Mouse (Mus musculus) G1E (cell line): Measurements from ENCODE around the gene Hes3. TPM values are rescaled to one million over a fixed set of nuclear protein-coding genes. Genes with fewer than 3 reads are reported as not detected.

ENCODE experiments used
- ATAC-seq: 2 replicates; pipeline ENCODE4 v1.8.0; 2016; ENCODE audit warnings: mild to moderate bottlenecking; ENCODE audit not compliant: insufficient number of reproducible peaks, poor library complexity, low FRiP score, severe bottlenecking; ENCODE audit errors: extremely low read depth
- DNase-seq: peaks from one replicate; pipeline ENCODE4 v3.0.0; 2012; ENCODE audit warnings: low spot score
- H3K27me3 ChIP-seq: 2 replicates; pipeline ENCODE4 v1.6.1; 2012; ENCODE audit warnings: mild to moderate bottlenecking, low read length, inconsistent platforms; ENCODE audit not compliant: insufficient read depth
- H3K36me3 ChIP-seq: replicated peaks from 2 replicates; pipeline ENCODE3; 2012; ENCODE audit warnings: mild to moderate bottlenecking, inconsistent platforms
- H3K4me1 ChIP-seq: 2 replicates; pipeline ENCODE4 v1.6.1; 2012; ENCODE audit warnings: low read depth, low read length, inconsistent platforms, mixed read lengths; ENCODE audit not compliant: insufficient read depth
- H3K4me3 ChIP-seq: 2 replicates; pipeline ENCODE4 v1.5.1; 2012; ENCODE audit warnings: low read depth, mild to moderate bottlenecking, inconsistent platforms, low read length, moderate library complexity, mixed read lengths
- H3K9me3 ChIP-seq: replicated peaks from 2 replicates; pipeline ENCODE4 v1.6.1; 2012; ENCODE audit warnings: inconsistent platforms
- CTCF ChIP-seq: IDR thresholded peaks from 2 replicates; pipeline ENCODE4 v1.5.1; 2012; ENCODE audit warnings: low read depth, low read length, inconsistent platforms, mixed read lengths
- GATA1 ChIP-seq: IDR thresholded peaks from 2 replicates; pipeline ENCODE4 v1.6.1; 2012; ENCODE audit warnings: borderline replicate concordance, low read length, inconsistent platforms, mixed read lengths
- GATA2 ChIP-seq: IDR thresholded peaks from 2 replicates; pipeline ENCODE4 v1.6.1; 2012; ENCODE audit warnings: low read depth, low read length, inconsistent platforms, borderline replicate concordance
- POLR2AphosphoS5 ChIP-seq: IDR thresholded peaks from 2 replicates; pipeline ENCODE4 v1.6.1; 2012; ENCODE audit warnings: low read depth, low read length, inconsistent platforms; ENCODE audit not compliant: insufficient replicate concordance
- TAL1 ChIP-seq: conservative IDR thresholded peaks from 2 replicates; pipeline ENCODE4 v1.6.1; 2012; ENCODE audit warnings: low read depth, low read length, inconsistent platforms, mixed read lengths
- polyA plus RNA-seq: library from polyadenylated mRNA; stranded (reverse); fragments of >175 nt; gene quantifications from 2 replicates; pipeline ENCODE4 v1.2.3, GENCODE M21; 2012
- total RNA-seq, 2 experiments: library from RNA; stranded (forward) in 1 of 2; stranded (reverse) in 1 of 2; fragments of 200-1000 nt in 1 of 2; fragments of >200 nt in 1 of 2; fragmentation: Nextera tagmentation in 1 of 2; gene quantifications; 2 replicates each; pipeline ENCODE4 v1.2.3; 2014 to 2017

The Hes3 gene
- total and polyA plus RNA-seq, 3 experiments, result not detected

DNA sequence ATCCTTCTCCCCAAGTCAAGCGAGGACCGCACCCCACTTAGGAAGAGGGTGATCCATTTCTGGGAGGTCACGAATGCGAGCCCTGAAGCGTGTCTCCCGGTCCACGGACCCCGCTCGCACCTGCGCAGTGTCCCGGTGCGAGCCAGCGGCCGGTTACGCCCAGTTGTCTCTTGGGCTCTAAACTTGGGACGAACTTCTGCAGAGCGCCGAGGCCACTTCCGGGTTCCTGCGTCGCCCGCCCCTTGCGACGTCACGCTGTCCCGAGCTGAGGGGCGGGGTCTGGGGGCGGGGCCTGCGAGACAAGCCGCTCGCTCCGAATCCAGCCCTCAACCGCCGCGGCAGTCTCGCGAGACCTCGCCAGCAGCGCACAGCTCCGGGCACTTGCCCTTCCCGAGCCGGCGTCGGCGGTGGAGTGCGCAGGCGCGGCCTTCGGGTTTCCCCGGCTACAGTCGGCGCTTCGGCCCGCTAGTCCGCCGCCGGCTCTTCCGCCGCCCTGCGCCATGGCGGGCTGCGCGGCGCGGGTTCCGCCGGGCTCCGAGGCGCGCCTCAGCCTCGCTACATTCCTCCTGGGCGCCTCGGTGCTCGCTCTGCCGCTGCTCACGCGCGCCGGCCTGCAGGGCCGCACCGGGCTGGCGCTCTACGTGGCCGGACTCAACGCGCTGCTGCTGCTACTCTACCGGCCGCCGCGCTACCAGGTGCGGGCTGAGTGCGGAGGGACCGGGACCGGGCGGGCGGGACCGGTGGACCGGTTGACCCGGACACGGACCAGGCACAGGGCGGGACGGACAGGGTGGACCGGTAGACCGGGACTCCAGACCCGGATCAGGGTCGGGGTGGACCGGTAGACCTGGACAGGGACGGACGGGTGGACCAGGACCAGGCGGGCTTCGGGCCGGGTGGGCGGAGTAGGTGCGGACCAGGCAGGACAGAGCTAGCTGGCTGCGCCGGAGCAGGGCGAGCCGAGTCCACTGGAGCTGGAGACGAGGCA lies 5.7 kb upstream of the Hes3 start, which contains the start of gene Icmt:
Icmt (plus strand) TSS at position 354 of the 988 bp plus-strand sequence.
- Histone ChIP-seq H3K4me3 (peak within 1 kb of the TSS; percentile 96), H3K4me1 (peaks cover 39% of the 10 kb centered on the region), H3K36me3 (peaks cover 37% of the 10 kb centered on the region), H3K9me3 (no peaks in the 10 kb centered on the region), H3K27me3 (peaks cover 2% of the 10 kb centered on the region; the same call in 1 of the 2 replicates)
- ATAC-seq (peak; percentile 77), DNase-seq (peak; percentile 94)
- TF ChIP-seq GATA2, result no peak
- no peak for TF ChIP-seq TAL1
- no peak for TF ChIP-seq CTCF
- no peak for TF ChIP-seq POLR2AphosphoS5
- no peak for TF ChIP-seq GATA1

DNA sequence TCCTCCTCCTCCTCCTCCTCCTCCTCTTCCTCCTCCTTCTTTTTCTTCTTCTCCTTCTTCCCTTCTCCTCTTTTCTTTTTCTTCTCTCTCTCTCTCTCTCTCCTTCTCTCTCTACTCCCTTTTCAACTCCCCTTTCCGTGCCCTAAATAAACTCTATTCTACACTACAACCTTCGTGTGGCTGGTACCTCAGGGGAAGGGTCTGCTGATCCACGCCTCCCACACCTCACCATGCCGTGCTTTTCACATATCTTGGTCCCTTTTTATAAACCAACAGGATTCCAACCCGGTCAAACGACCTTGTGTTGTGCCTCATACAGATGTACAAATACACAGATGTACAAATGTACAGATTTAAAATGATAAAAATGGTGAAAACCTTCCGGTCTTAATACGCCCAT lies 4.9 kb upstream of the Hes3 start:
- ATAC-seq (no peak), DNase-seq (no peak)
- Histone ChIP-seq H3K9me3 (no peaks in the 10 kb centered on the region), H3K4me1 (peaks cover 37% of the 10 kb centered on the region), H3K36me3 (peaks cover 29% of the 10 kb centered on the region), H3K27me3 (peaks cover 2% of the 10 kb centered on the region; the same call in 1 of the 2 replicates), H3K4me3 (peak overlapping the region; percentile 96)
- TF ChIP-seq GATA2 (no peak), POLR2AphosphoS5 (no peak), CTCF (no peak), TAL1 (no peak), GATA1 (no peak)

DNA sequence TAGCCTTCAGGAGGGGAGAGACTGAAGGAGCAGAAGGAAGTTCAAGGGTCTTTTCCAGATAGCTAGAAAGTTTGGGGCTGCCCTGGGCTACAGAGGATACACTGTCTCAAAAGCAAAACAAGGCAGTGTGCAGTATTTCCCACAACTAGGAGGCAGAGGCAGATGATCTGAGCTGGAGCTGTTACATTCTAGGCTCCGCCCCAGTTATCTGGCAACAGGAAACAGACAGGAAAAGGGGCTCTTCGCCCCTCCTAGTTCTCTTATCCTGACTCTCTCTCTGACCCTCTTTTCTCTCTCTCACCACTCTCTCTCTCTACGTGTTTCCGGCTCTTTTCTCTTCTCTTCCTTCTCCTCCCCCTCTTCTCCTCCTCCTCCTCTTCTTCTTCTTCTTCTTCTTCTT lies 4.5 kb upstream of the Hes3 start:
- TF ChIP-seq GATA2, result no peak
- TF ChIP-seq POLR2AphosphoS5, result no peak
- TF ChIP-seq CTCF, result no peak
- TF ChIP-seq TAL1, result no peak
- no peak for TF ChIP-seq GATA1
- Histone ChIP-seq H3K4me1 (peaks cover 37% of the 10 kb centered on the region), H3K9me3 (no peaks in the 10 kb centered on the region), H3K36me3 (peaks cover 24% of the 10 kb centered on the region), H3K4me3 (peak overlapping the region; percentile 57; the same call in 1 of the 2 replicates), H3K27me3 (peaks cover 2% of the 10 kb centered on the region; the same call in 1 of the 2 replicates)
- DNase-seq (peak; percentile 78), ATAC-seq (peak; percentile 63)

DNA sequence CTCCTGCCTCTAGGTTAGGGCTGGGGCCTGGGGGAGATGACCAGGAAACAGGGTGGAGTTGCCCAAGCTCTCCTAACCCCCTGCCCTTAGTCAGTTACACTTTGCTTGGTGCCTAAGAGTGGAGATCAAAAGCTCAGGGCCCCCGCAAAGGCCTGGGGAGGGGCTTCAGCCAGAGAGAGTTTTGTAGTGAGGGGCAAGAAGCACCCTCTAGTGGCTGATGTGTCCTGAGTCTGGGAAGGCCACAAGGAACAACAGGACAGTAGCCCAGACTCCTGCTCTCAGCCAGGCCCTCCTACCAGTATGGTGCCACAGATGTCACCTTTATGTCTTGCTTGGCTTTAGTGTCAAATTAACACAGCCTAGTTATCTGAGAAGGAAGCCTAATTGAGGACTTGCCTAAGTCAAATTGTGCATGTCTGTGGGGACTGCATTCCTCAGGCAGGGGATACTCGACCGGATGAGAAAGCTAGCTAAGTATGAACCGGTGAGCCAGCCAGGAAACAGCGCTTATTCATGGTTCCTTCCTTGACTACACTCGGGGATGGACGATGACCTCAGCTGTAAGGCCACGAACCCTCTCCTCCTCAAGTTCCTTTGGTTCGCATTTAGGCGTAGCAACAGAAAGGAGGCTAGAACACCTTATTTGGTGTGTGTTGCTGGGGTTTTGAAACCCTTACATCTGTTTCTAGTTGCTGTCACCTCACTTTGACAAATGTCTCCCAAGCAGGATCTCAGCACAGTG lies 2.9 kb upstream of the Hes3 start:
- TF ChIP-seq CTCF (no peak), GATA2 (no peak), POLR2AphosphoS5 (no peak), GATA1 (no peak), TAL1 (no peak)
- peaks cover 2% of the 10 kb centered on the region; the same call in 1 of the 2 replicates for H3K27me3 ChIP-seq
- peaks cover 34% of the 10 kb centered on the region for H3K4me1 ChIP-seq

DNA sequence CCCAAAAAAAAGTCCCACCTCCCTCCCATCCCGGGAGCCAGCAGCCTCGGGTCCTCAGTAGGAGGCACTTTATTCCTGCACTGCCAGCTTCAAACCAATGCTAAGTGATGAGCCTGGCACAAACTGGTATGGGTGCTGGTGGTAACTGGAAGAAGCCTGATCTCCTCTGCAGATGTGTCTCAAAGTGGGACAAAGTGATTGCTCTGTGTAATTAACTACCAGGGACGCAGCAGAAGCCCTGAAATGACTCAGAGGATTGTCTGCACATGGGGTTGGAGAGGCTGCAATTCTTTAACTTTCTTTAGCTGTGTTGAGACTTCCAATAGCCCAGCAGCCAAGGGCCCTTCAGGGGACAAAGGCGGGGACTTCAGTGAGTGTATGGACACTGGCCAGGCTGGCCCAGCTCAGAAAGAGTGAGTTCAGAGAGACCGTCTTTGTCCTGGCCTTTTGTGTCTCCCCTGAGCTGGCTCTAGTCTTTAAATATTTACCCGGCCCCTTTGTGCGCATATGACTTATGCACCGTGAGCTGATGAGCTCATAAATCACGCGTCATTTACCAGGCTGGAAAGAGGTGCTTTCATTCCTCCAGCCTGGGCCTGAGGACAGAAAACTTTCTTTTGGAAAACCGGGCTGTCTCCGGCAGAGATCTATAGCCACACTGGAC lies 772 bp upstream of the Hes3 start:
- ATAC-seq, result no peak
- peaks cover 16% of the 10 kb centered on the region for H3K4me1 ChIP-seq

More for the DNA sequence above, 2.9 kb upstream of the Hes3 start:
- ATAC-seq, result no peak
- H3K9me3 ChIP-seq, result no peaks in the 10 kb centered on the region
- H3K36me3 ChIP-seq, result peaks cover 9% of the 10 kb centered on the region
- H3K4me3 ChIP-seq, result no peak overlapping the region
- DNase-seq, result no peak

More for the DNA sequence above, 772 bp upstream of the Hes3 start:
- no peak overlapping the region for H3K4me3 ChIP-seq
- H3K9me3 ChIP-seq, result peaks cover 5% of the 10 kb centered on the region; the same call in 1 of the 2 replicates
- H3K27me3 ChIP-seq, result peaks cover 2% of the 10 kb centered on the region; the same call in 1 of the 2 replicates
- TF ChIP-seq GATA1 (no peak), TAL1 (no peak), GATA2 (no peak), CTCF (no peak), POLR2AphosphoS5 (no peak)
- no peak for DNase-seq
- H3K36me3 ChIP-seq, result no peaks in the 10 kb centered on the region
